Mouse (Mus musculus) telencephalon, adult 2 months (tissue): ENCODE measurements at regions not wholly inside any gene's neighbourhood (a gene's known extent, or its start where the extent isn't known, plus 50 kb on each side); places are given as distances from the start of the nearest gene placed in this dataset.

Experiments
- DNase-seq: peaks from one replicate; pipeline ENCODE4 v3.0.0-alpha.2; 2011; ENCODE audit warnings: low read depth, low spot score

DNA sequence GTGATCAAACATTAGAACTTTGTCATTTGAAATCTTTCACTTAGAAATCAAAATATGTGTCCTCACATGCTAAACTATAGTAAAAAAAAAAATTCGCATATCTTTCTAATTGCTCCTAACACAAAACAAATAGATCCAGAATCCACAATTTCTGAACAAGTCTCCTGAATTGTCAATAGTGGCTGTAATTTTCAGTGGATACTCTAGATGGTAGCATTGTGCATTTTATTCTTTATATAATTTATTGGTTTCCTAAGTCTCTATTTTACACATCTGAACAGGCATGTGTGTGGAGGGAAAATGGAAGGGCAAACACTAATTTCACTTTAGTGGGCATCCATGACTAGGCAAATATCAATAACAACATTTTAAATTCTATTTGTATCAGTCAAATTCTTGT is 63.7 kb upstream of the Tnmd start:
- peak; percentile 2 for DNase-seq

DNA sequence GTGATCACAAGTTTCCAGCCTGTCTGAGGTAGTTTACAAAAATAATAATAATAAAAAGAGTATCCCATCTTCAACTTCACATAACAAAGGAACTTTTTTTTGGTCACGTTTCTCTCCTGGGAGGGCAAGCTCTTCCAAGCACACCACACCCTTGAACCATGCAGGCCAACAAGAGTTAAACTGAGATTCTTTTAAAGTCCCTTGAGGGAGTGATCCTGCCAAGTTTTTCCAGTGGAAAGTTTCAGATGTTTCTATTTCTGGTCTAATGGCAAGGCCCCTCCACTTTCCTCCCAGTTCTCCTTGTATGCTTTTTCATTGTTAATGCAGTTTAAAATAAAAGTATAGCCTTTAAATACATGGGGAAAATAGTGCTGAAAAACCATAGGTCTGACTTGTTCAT is 65.2 kb upstream of the Pcdh19 start:
- no peak for DNase-seq

DNA sequence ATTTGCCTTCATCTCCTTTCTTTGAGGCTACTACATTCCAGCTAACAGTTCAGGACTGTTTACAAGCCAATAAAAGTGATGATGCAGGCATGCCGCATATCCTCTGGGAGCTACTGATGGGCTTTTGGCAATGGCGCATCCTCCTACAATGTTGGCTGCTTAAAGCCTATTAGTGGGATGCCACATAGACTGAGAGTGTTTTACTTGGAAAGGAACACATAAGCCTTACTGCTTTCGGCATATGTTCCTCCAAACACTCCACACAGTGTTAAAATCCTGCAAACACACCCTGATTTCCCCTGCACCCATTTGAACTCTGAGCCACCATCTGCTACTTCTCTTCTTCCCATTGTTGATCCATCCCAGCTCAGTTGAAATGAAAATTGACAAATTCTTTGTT is 63.4 kb upstream of the Pcdh19 start:
- DNase-seq = peak; percentile 8

DNA sequence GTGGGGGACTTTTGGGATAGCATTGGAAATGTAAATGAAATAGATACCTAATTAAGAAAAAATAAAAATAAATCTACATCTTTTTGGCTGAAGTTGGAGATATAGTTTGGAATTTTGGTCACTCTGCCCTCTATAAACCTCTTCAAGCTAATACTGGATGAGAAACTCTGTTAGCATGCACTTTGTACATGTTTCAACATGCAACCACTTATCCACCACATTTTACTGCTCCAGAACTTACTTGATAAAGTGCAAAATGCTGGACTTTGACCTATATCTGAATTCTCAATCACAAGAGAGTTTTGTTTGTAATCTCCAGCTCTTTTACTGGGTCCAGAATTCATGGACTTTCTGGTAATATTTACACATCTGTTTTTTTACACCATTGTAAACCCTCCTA is 54.7 kb upstream of the Pcdh19 start:
- DNase-seq = no peak

DNA sequence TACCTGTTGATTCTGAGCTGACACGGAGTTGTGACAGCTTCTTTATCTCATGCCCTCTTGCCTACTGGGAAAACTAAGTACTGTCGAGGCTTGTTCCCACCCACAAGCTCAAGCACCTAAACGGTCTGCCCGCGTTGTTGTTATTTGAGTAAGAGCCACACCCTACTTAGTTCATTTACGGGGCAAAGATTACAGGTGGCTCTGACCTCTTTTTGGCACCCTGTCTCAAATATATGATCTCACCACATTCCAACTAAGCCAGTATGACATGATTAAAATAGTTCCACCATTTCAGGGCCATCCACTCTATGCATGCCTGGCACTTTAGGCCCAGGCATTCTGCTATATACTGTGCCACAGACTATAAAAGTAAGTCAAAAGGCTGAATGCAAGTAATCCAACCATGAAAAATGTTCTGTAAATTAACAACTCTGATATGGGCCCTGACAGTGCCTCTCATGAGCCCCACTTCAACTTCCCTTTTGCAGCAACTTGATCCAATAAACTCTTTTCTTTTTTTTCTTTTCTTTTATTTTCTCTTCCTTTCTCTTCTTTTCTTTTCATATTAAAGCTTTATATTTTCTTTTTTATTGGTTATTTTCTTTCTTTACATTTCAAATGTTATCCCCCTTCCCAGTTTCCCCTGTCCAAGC is 50.3 kb upstream of the Pcdh19 start:
- no peak for DNase-seq
